Mouse (Mus musculus) kidney, embryonic 14.5 days (tissue): ENCODE data around the gene Tnrc6c. TPM values are rescaled to one million over a fixed set of nuclear protein-coding genes. Genes with fewer than 3 reads are reported as not detected.

Experiments
- ATAC-seq: fragments of 200-750 bp; cut with Nextera tagmentation; 2 replicates; pipeline ENCODE4 v1.8.0; 2017; ENCODE audit warnings: moderate number of reproducible peaks, mild to moderate bottlenecking, moderate TSS enrichment, moderate library complexity; ENCODE audit not compliant: low FRiP score, low TSS enrichment
- H3K27ac ChIP-seq: fragments of 300-500 bp; sonication (generic); 2 replicates; pipeline ENCODE4 v1.5.1; 2014; ENCODE audit warnings: low read depth, mild to moderate bottlenecking, low read length, moderate library complexity, mixed read lengths
- H3K27me3 ChIP-seq: fragments of 300-500 bp; sonication (generic); 2 replicates; pipeline ENCODE4 v1.6.1; 2014; ENCODE audit warnings: mild to moderate bottlenecking, low read length; ENCODE audit not compliant: control insufficient read depth, insufficient read depth
- H3K36me3 ChIP-seq: fragments of 300-500 bp; sonication (generic); 2 replicates; pipeline ENCODE4 v1.6.1; 2014; ENCODE audit warnings: low read length, mixed read lengths; ENCODE audit not compliant: control insufficient read depth, insufficient read depth
- H3K4me1 ChIP-seq: fragments of 300-500 bp; sonication (generic); 2 replicates; pipeline ENCODE4 v1.6.1; 2014; ENCODE audit warnings: low read length, mixed read lengths; ENCODE audit not compliant: control insufficient read depth, insufficient read depth
- H3K4me2 ChIP-seq: fragments of 300-500 bp; sonication (generic); replicated peaks from 2 replicates; pipeline ENCODE4 v1.6.1; 2014; ENCODE audit warnings: low read depth, mild to moderate bottlenecking, low read length
- H3K4me3 ChIP-seq: fragments of 300-500 bp; sonication (generic); 2 replicates; pipeline ENCODE4 v1.5.1; 2014; ENCODE audit warnings: mild to moderate bottlenecking, low read length
- H3K9ac ChIP-seq: fragments of 300-500 bp; sonication (generic); 2 replicates; pipeline ENCODE4 v1.6.1; 2014; ENCODE audit warnings: low read depth, mild to moderate bottlenecking, low read length, moderate library complexity
- H3K9me3 ChIP-seq: fragments of 300-500 bp; sonication (generic); 2 replicates; pipeline ENCODE4 v1.6.1; 2016; ENCODE audit warnings: low read length; ENCODE audit not compliant: control insufficient read depth
- WGBS: fragments of 180-500 bp; shearing (Covaris S2); extraction: QIAGEN DNeasy Blood & Tissue Kit; methylation state at CpG from one replicate; pipeline ENCODE4 v1.1.7; 2014; 5-methylcytosine and 5-hydroxymethylcytosine counted together
- polyA plus RNA-seq: library from polyadenylated mRNA; unstranded; fragments of >200 nt; fragmentation: Nextera tagmentation; extraction: Ambion mirVana; gene quantifications from 2 replicates; pipeline ENCODE4 v1.2.1, GENCODE M21; 2014

Tnrc6c gene
- polyA plus RNA-seq, 1 experiment from 2014 or later, result 13.2 TPM

DNA sequence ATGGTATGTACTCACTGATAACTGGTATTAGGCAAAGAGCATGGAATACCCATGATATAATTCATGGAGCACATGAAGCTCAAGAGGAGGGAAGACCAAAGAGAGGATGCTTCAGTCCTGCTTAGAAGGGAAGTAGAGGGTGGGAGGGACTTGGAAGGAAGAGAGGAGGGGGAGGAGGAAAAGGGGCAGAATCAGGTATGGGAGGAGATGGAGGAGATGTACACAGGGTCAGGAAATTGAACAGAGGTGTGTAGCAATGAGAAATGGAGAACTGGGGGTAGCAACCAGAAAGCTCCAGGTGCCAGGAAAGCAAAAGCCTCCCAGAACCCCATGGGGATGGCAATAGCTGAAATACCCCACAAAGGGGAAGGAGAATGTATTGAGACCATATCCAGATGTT is 37.2 kb downstream of the Tnrc6c start:
- Histone ChIP-seq H3K4me1 (peaks cover 7% of the 10 kb centered on the region), H3K4me3 (no peak overlapping the region), H3K9ac (no peak overlapping the region), H3K4me2 (no peak overlapping the region), H3K27me3 (no peaks in the 10 kb centered on the region), H3K9me3 (no peaks in the 10 kb centered on the region), H3K36me3 (no peaks in the 10 kb centered on the region), H3K27ac (no peak overlapping the region)
- ATAC-seq, result no peak

DNA sequence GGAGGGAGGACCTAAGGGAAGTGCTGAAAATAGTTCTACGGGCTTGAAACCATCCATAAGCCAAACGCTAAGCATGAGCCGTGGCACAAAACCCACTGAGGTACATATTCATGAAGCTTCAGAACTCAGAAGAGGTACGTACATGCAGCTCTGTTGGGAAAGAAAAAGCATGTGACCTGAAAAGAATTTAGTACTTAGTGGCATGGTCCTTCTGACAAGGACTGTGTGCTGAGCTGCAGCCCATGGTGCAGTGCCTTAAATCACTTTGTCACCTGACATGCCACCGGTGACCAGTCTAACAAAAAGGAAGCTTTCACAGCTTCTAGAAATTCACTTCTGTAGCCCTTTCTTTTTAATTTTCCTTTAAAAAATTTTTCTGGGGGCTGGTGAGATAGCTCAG is 40.0 kb downstream of the Tnrc6c start:
- H3K9ac ChIP-seq, result no peak overlapping the region
- WGBS, result 82% methylated on average over 5 of the region's 5 CpGs
- H3K4me3 ChIP-seq, result no peak overlapping the region
- no peaks in the 10 kb centered on the region for H3K27me3 ChIP-seq
- no peak overlapping the region for H3K4me2 ChIP-seq
- H3K9me3 ChIP-seq, result no peaks in the 10 kb centered on the region
- no peaks in the 10 kb centered on the region for H3K36me3 ChIP-seq
- H3K4me1 ChIP-seq, result peaks cover 12% of the 10 kb centered on the region
- no peak overlapping the region for H3K27ac ChIP-seq
- no peak for ATAC-seq

DNA sequence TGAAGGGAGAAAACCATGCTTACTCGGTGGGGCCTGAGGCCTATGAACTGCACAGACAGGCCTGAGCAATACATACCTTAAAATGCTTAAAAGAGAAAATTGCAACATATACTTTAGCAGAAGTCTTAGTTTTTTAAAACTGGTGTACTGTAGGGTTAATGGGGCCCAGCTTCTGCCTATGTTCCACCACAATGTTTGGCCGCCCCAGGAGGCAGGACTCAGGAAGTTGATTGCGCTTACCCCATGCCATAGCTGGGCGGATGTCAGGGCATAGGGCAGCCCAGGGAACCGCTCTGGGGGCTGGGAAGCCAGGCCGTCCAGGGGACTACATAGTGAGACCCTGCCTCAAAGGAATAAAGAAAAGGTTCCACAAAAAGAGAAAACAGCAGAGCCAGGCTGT is 42.5 kb downstream of the Tnrc6c start:
- no peaks in the 10 kb centered on the region for H3K27me3 ChIP-seq
- no peak overlapping the region for H3K4me3 ChIP-seq
- H3K4me1 ChIP-seq, result peaks cover 12% of the 10 kb centered on the region
- H3K9ac ChIP-seq, result no peak overlapping the region
- H3K27ac ChIP-seq, result no peak overlapping the region
- ATAC-seq, result no peak
- 39% methylated on average over 6 of the region's 6 CpGs for WGBS
- H3K4me2 ChIP-seq, result no peak overlapping the region
- no peaks in the 10 kb centered on the region for H3K9me3 ChIP-seq
- no peaks in the 10 kb centered on the region for H3K36me3 ChIP-seq

DNA sequence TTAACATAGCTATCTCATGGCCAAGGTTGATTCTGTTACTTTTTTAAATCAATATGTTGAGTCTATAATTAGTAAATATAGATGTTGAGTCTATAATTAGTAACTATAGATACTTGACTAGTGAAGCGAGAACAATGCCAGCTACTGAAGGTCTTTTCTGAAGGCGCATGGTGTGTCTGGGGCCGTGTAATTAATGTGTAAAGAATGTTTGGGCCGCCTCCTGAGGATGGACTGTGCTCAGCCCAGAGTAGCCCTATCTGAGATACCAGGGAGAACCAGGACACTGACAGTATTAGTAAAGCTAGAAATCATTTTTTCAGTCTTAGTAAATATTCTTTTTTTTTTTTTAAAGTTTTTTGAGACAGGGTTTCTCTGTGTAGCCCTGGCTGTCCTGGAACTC is 46.8 kb downstream of the Tnrc6c start:
- ATAC-seq, result no peak

DNA sequence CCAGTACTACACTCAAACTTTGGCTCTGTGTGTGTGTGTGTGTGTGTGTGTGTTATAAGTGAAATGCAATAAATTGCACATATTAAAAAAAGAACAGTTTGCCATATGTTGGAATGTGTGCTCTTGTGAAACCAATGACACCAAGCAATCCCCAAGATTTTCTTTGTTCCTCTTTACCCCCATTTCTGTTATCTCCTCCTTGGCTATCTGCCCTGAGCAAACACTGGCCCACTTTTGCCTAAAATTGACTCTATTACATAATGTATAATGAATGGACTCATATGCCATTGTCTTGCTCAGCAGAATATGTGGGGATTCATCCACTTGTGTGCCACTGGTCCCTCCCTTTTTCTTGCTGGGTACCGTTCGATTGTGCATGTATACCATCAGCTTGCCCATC is 52.2 kb downstream of the Tnrc6c start:
- no peak for ATAC-seq
- Histone ChIP-seq H3K9me3 (no peaks in the 10 kb centered on the region), H3K4me3 (no peak overlapping the region), H3K27ac (no peak overlapping the region), H3K4me2 (no peak overlapping the region), H3K36me3 (peaks cover 7% of the 10 kb centered on the region; the same call in 1 of the 2 replicates), H3K4me1 (no peaks in the 10 kb centered on the region), H3K9ac (no peak overlapping the region), H3K27me3 (no peaks in the 10 kb centered on the region)
- 92% methylated on average over 2 of the region's 2 CpGs for WGBS

More for the DNA sequence above, 46.8 kb downstream of the Tnrc6c start:
- Histone ChIP-seq H3K27ac (no peak overlapping the region), H3K4me1 (peaks cover 12% of the 10 kb centered on the region), H3K4me2 (no peak overlapping the region), H3K27me3 (no peaks in the 10 kb centered on the region), H3K9me3 (no peaks in the 10 kb centered on the region), H3K9ac (no peak overlapping the region), H3K36me3 (peaks cover 7% of the 10 kb centered on the region; the same call in 1 of the 2 replicates), H3K4me3 (no peak overlapping the region)
- 81% methylated on average over 4 of the region's 4 CpGs for WGBS

DNA sequence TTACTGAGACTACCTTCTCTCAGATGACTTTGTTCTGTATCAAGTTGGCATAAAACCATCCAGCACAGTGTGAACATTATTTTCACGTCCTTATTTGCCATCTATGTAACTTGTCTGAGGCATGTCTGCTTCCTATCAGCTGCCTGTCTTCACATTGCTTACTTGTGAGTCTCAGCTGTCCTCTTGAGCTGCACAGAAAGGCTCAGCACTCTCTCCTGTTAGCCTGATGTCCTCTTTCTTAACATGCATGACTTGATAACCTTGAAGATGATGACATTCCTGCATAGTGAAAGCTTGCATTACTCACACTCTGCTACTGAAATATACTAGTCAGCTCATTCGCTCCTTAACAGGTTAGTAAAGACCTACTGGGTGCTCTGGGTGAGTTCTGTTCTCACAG is 53.1 kb downstream of the Tnrc6c start:
- 90% methylated on average over 2 of the region's 2 CpGs for WGBS

DNA sequence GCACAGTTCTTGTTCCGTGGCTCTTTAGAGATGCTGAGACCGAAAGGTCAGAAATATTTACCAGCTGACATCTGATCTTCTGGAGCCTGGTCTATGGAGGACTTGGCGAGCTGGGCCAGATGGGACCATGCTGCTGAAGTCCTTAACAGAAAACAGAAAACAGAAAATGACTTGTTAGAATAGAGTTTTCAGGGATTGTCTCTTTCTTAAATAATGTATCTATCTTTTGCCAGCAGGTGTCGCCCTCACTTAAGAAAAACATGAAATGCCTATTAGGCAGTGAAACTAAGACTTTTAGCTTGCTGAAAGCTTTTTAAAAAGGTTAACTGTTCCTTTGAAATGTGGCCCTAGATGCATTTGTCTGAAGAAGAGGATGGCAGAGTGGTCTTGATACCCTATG is 55.2 kb downstream of the Tnrc6c start:
- Histone ChIP-seq H3K4me2 (no peak overlapping the region), H3K9ac (no peak overlapping the region), H3K4me3 (no peak overlapping the region), H3K9me3 (0 out of 2 replicates have a peak, but pooled peaks cover 4% of the 10 kb centered on the region), H3K36me3 (peaks cover 6% of the 10 kb centered on the region), H3K27ac (no peak overlapping the region), H3K4me1 (no peaks in the 10 kb centered on the region), H3K27me3 (no peaks in the 10 kb centered on the region)
- no peak for ATAC-seq
- 65% methylated on average over 4 of the region's 4 CpGs for WGBS

More for the DNA sequence above, 53.1 kb downstream of the Tnrc6c start:
- Histone ChIP-seq H3K4me2 (no peak overlapping the region), H3K4me1 (no peaks in the 10 kb centered on the region), H3K27me3 (no peaks in the 10 kb centered on the region), H3K9ac (no peak overlapping the region), H3K9me3 (no peaks in the 10 kb centered on the region), H3K4me3 (no peak overlapping the region), H3K36me3 (peaks cover 7% of the 10 kb centered on the region; the same call in 1 of the 2 replicates), H3K27ac (no peak overlapping the region)
- no peak for ATAC-seq

DNA sequence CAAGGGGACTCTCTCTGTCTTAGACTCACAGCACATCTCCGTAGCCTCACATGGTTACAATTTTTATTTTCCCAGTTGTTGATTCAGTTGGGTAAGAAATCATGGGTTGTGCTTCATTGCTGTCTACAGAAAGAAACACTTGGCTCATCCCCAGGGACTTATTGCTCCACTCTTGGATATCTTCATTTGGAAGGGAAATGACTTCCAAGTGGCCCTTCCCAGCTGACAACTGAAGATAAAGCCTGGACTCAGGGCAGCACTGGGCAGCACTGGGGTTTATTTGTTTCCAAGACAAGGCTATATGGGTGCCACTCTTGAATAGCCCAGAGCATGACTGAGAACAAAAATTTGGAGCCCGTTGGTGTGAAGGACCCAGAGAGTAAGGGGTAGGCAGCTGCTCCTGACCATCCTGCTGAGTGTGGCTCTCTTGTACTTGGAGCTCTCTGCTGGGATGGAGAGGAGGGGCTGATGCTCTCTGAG is 56.8 kb downstream of the Tnrc6c start:
- WGBS, result 92% methylated on average over 2 of the region's 2 CpGs
- Histone ChIP-seq H3K4me1 (no peaks in the 10 kb centered on the region), H3K9me3 (0 out of 2 replicates have a peak, but pooled peaks cover 4% of the 10 kb centered on the region), H3K4me3 (no peak overlapping the region), H3K9ac (no peak overlapping the region), H3K27ac (no peak overlapping the region), H3K27me3 (no peaks in the 10 kb centered on the region), H3K4me2 (no peak overlapping the region), H3K36me3 (peaks cover 20% of the 10 kb centered on the region)
- no peak for ATAC-seq

DNA sequence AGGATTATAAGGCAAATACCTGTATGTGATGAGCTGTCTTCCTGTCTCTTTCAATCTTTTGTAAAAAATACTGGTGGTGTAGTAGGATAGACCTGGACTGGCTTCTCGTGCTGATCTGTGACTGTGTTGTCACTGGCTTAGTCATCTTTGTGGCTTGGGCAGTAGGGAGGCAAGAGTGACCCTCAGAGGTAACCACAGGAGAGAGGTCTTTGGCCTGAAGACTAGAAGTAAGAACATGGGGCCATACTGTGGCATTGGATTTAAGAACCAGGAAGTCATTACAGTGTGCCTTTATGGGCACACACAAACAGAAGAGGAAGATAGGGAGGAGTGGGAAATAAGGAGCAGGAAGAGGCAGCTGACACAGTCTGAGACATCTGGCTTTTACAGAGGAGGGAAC is 58.0 kb downstream of the Tnrc6c start:
- no peak for ATAC-seq
- no peak overlapping the region for H3K4me3 ChIP-seq
- H3K4me1 ChIP-seq, result no peaks in the 10 kb centered on the region
- peaks cover 26% of the 10 kb centered on the region for H3K36me3 ChIP-seq
- no peak overlapping the region for H3K27ac ChIP-seq
- no peak overlapping the region for H3K9ac ChIP-seq
- H3K27me3 ChIP-seq, result no peaks in the 10 kb centered on the region
- H3K4me2 ChIP-seq, result no peak overlapping the region
- H3K9me3 ChIP-seq, result 0 out of 2 replicates have a peak, but pooled peaks cover 4% of the 10 kb centered on the region
- WGBS, result 97% methylated on average over 1 of the region's 1 CpGs
